Mouse (Mus musculus) thymus, postnatal 36 days (tissue): ENCODE data around the gene Eif3c.

ENCODE experiments used
- DNase-seq, 2 experiments: peaks; one replicate each; pipeline ENCODE4 v3.0.0; 2022; ENCODE audit warnings: mixed read lengths in 2 of 2

Gene Eif3c

GRCm38 (mm10) chr7:126566094-126566765, at the start of gene Eif3c:
Gene Eif3c, minus strand, starts transcription at chr7:126566411.
- DNase-seq: peak; percentile 76 to 83

- no peak for DNase-seq
Measured at GRCm38 (mm10) chr7:126612736-126613135, 46.5 kb upstream of the Eif3c start.

GRCm38 (mm10) chr7:126607796-126608195, 41.6 kb upstream of the Eif3c start:
- DNase-seq: no peak

GRCm38 (mm10) chr7:126607064-126607463, 40.9 kb upstream of the Eif3c start:
- no peak for DNase-seq

GRCm38 (mm10) chr7:126606611-126607010, 40.4 kb upstream of the Eif3c start:
- DNase-seq: no peak

- DNase-seq: no peak
Measured at GRCm38 (mm10) chr7:126602650-126603049, 36.4 kb upstream of the Eif3c start.

- DNase-seq: no peak
Measured at GRCm38 (mm10) chr7:126601896-126602295, 35.7 kb upstream of the Eif3c start.

- no peak for DNase-seq
Measured at GRCm38 (mm10) chr7:126598919-126599318, 32.7 kb upstream of the Eif3c start.

- DNase-seq: no peak
Measured at GRCm38 (mm10) chr7:126596414-126596813, 30.2 kb upstream of the Eif3c start.

GRCm38 (mm10) chr7:126595890-126596289, 29.7 kb upstream of the Eif3c start:
- DNase-seq: no peak

- DNase-seq: no peak
Measured at GRCm38 (mm10) chr7:126594862-126595561, 28.8 kb upstream of the Eif3c start, which contains the start of gene Il27. Gene Il27, minus strand, starts transcription at chr7:126594941.

GRCm38 (mm10) chr7:126587779-126588178, 21.6 kb upstream of the Eif3c start:
- no peak for DNase-seq

- no peak for DNase-seq
Measured at GRCm38 (mm10) chr7:126586839-126587238, 20.6 kb upstream of the Eif3c start.

- DNase-seq: no peak
Measured at GRCm38 (mm10) chr7:126585717-126586116, 19.5 kb upstream of the Eif3c start, which contains the start of gene Cln3. Gene Cln3, minus strand, starts transcription at chr7:126585817.

- peak; percentile 50 to 63 for DNase-seq
Measured at GRCm38 (mm10) chr7:126584506-126584977, 18.3 kb upstream of the Eif3c start, which contains the start of gene Apobr. Gene Apobr, plus strand, starts transcription at chr7:126584942.

- no peak for DNase-seq
Measured at GRCm38 (mm10) chr7:126583761-126584160, 17.6 kb upstream of the Eif3c start.

- DNase-seq: peak; percentile 78 to 85
Measured at GRCm38 (mm10) chr7:126583251-126583709, 17.1 kb upstream of the Eif3c start.

- DNase-seq: peak in 1 of 2 experiments; percentile 48
Measured at GRCm38 (mm10) chr7:126582759-126583158, 16.5 kb upstream of the Eif3c start.

- no peak for DNase-seq
Measured at GRCm38 (mm10) chr7:126581661-126582060, 15.4 kb upstream of the Eif3c start.

GRCm38 (mm10) chr7:126579172-126579571, 13.0 kb upstream of the Eif3c start:
- DNase-seq: peak; percentile 61

GRCm38 (mm10) chr7:126576946-126577345, 10.7 kb upstream of the Eif3c start:
- DNase-seq: peak; percentile 49 to 56

- DNase-seq: no peak
Measured at GRCm38 (mm10) chr7:126565693-126566092, 518 bp downstream of the Eif3c start.

- DNase-seq: no peak
Measured at GRCm38 (mm10) chr7:126556635-126557034, 9.6 kb downstream of the Eif3c start.

GRCm38 (mm10) chr7:126554796-126555195, 11.4 kb downstream of the Eif3c start:
- peak in 1 of 2 experiments; percentile 27 for DNase-seq
